Mouse (Mus musculus) right cerebral cortex, adult 18-20 months (tissue): ENCODE measurements around the gene Ccdc136.
A peak's percentile ranks its signal among the peaks of the same experiment; 100 is the strongest.

Source experiments
- DNase-seq: peaks from one replicate; pipeline ENCODE4 v3.0.0; 2022; ENCODE audit warnings: mixed read lengths

Gene Ccdc136

DNA sequence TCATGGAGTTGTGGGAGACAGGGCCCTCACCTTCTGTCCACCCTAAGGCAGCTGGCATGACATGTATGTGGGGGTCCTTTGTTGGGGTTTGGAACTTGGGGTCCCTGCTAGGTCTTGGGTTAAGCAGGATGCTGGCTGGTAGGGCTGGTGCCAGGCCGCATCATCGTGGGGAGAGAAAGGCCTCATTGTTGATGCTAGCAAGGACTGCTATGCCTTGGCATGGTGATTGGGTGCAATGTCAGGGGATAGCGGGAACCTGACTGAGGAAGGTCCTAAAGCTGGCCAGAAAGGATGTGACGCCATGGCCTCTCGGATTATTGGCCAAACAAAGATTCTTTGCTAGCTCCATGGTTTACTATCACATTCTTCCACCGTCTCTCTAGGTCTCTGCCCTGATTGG lies 43.7 kb downstream of the Ccdc136 start:
- DNase-seq: no peak

DNA sequence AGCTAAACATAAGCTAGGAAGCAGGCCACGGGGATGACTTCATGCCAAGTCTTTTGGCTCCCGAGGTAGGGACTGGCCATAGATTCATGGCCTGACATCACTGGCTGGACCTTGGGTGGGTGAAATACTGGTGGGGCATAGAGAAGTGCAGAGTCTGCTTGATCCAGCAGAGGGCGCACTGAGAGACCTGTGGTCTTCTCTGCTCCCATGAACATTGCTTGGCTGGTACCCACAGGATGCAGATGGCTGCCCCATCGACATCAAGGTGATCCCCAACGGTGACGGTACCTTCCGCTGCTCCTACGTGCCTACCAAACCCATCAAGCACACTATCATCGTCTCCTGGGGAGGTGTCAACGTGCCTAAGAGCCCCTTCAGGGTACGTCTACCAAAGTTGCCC lies 48.7 kb downstream of the Ccdc136 start:
- DNase-seq: no peak

DNA sequence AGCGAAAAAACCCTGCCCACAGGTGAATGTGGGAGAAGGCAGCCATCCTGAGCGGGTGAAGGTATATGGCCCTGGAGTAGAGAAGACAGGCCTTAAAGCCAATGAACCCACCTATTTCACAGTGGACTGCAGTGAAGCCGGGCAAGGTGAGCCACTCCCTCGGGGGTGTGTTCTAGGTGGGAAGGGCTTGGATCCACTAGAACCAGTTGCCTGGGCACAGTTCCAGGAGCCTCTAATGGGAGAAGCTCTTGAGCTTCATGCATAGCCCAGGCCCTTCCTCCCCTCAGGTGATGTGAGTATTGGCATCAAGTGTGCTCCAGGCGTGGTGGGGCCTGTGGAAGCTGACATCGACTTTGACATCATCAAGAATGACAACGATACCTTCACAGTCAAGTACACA lies 49.2 kb downstream of the Ccdc136 start:
- DNase-seq: no peak

DNA sequence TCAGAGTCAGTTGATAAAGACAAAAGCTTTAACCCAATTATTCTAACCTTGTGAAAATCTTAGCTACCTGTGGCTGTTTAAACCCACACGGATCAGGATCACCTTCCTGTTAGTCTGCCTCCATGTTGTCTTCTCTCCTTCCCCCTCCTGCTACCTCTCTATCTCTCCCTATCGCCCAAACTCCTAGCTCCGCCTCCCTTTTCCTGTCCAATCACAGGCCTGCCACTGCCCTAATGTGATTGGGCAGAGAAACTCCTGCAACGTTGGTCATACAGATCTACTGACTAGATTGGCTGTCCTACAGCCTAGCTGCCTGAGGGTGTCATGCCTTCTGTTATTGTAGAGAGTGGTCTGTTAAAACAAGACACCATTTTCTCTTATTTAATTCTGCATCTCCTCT lies 53.7 kb downstream of the Ccdc136 start:
- no peak for DNase-seq

DNA sequence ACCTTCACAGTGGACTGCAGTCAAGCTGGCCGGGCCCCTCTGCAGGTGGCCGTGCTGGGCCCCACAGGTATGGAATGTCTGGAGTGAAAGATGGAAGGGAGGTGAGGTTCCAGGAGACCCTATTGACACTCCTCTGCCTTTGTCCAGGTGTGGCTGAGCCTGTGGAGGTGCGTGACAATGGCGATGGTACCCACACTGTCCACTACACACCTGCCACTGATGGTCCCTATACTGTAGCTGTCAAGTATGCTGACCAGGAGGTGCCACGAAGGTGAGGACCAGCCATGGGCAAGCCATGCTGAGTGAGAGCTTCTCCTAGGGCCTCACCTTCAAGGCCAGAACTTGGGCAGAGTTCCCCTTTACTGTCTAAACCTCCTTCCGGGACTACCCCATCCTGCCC lies 54.6 kb downstream of the Ccdc136 start:
- no peak for DNase-seq

- no peak for DNase-seq
Observed at GRCm38 (mm10) chr6:29461502-29461901, 65.4 kb downstream of the Ccdc136 start.

DNA sequence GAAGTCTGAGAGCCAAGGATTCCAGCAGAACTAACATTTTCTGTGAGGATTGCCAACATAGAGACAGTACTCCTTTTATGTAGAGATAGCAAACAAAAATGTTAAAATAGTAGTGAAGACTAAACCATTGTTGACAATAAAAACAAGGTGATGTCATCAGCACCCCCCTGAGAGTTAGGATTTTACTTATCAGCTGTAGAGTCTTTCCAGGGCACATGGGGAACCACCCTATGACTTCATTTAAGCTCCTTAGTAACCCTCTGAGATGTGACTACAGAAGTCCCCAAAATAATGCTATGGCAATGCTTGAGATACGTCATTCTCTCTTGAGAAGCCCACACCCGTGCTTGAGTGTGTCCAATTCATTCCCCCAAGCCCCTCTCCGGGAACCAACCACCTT lies 67.3 kb downstream of the Ccdc136 start:
- DNase-seq: no peak

DNA sequence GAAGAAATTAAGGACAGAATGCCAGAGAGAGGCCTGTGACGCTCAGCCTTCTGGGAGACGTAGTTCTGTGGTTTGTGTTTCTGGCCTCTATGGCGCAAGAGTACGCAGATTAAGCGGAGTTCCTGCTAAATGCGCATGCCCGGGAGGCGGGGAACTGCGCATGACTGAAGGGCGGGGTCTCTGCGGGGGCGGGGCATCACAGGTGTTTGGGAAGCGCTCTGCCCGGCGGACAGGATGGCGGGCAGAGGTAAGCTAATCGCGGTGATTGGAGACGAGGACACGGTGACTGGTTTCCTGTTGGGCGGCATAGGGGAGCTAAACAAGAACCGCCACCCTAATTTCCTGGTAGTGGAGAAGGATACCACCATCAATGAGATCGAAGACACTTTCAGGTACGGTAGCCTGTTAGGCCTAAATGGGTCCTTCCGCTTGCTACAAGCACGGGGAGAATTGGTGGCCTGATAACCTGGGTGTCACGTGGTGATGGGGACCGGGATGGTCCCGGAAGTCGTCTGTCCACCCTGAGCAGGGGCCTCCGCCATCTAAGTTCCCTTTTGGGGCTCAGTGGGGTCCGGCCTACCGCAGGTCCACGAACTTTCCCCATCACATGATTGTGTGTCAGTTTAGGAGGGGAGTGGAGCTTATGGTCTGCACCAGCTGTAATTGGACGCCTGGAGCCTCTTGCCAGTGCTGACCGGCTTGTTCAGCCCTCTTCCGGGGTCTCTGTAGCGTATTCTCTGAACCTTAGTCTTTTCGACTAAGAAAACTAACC lies 71.7 kb downstream of the Ccdc136 start, which contains the start of gene Atp6v1f:
Gene Atp6v1f (plus strand): TSS at position 136 of the 772 bp plus-strand sequence.
- peak; percentile 91 for DNase-seq

GRCm38 (mm10) chr6:29468851-29469250 lies 72.7 kb downstream of the Ccdc136 start:
- no peak for DNase-seq

GRCm38 (mm10) chr6:29471137-29471536 lies 75.0 kb downstream of the Ccdc136 start, which contains the start of gene Atp6v1fnb:
Gene Atp6v1fnb (plus strand): TSS chr6:29471437.
- no peak for DNase-seq

DNA sequence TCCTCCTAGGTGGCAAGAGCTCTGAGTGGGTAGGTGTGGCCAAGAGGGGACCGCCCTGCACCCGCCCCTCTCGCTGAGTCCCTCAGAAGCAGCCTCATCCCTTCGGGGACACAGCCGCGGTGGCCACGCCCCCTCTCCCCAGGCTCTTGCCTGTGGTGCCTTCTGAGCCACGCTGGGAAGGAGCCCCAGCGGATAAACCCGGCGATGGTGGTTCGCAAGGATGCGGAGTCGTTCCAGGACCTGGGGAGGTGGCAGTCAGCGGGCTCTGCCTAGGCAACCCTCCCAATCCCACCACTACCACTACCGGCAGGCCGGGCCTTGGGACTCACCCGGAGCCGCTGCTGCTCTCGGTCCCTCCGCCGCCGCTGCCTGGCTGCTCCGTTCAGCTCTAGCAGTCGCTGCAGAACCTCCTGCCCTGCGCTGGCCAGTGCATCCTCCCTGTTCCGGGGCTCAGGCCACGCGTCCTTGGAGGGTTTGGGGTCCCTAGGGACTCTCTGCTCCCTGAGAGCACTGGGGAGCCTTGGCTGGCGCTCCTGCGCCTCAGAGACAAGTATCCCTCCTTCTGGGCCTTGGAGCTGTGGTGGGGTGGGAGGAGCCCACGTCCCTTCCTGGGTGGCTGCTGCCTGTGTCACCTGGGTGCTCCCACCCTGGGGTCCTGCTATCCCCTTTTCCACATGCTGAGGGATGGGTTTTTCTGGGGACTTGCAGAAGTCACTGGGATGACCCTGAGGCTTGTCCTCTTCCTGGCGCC lies 78.0 kb downstream of the Ccdc136 start:
- DNase-seq: peak; percentile 87

GRCm38 (mm10) chr6:29474736-29475135 lies 78.6 kb downstream of the Ccdc136 start:
- DNase-seq: no peak
